Mouse (Mus musculus) intestine, embryonic 14.5 days (tissue): ENCODE measurements at regions not wholly inside any gene's neighbourhood (a gene's known extent, or its start where the extent isn't known, plus 50 kb on each side); places are given as distances from the start of the nearest gene placed in this dataset.

Experiments used
- ATAC-seq: fragments of 200-750 bp; cut with Nextera tagmentation; replicated peaks from 2 replicates; pipeline ENCODE4 v1.8.0; 2017; ENCODE audit warnings: low read depth, moderate number of reproducible peaks, moderate TSS enrichment, moderate library complexity; ENCODE audit not compliant: low FRiP score, low TSS enrichment
- DNase-seq: peaks from one replicate; pipeline ENCODE4 v3.0.0-alpha.2; 2018; ENCODE audit warnings: low spot score
- H3K27ac ChIP-seq: fragments of 300-500 bp; sonication (generic); 2 replicates; pipeline ENCODE4 v1.5.1; 2014; ENCODE audit warnings: low read depth, mild to moderate bottlenecking, control low read depth
- H3K27me3 ChIP-seq: fragments of 300-500 bp; sonication (generic); replicated peaks from 2 replicates; pipeline ENCODE4 v1.6.1; 2014; ENCODE audit warnings: low read length, control low read depth; ENCODE audit not compliant: control insufficient read depth, insufficient read depth
- H3K36me3 ChIP-seq: fragments of 300-500 bp; sonication (generic); 2 replicates; pipeline ENCODE4 v1.6.1; 2014; ENCODE audit warnings: low read length, control low read depth; ENCODE audit not compliant: control insufficient read depth, insufficient read depth
- H3K4me1 ChIP-seq: fragments of 300-500 bp; sonication (generic); replicated peaks from 2 replicates; pipeline ENCODE4 v1.6.1; 2014; ENCODE audit warnings: low read length, control low read depth, mixed read lengths; ENCODE audit not compliant: control insufficient read depth, insufficient read depth
- H3K4me2 ChIP-seq: fragments of 300-500 bp; sonication (generic); 2 replicates; pipeline ENCODE4 v1.6.1; 2014; ENCODE audit warnings: low read length
- H3K4me3 ChIP-seq: fragments of 300-500 bp; sonication (generic); 2 replicates; pipeline ENCODE4 v1.5.1; 2014; ENCODE audit warnings: low read depth, low read length, control low read depth, mixed read lengths
- H3K9ac ChIP-seq: fragments of 300-500 bp; sonication (generic); 2 replicates; pipeline ENCODE4 v1.6.1; 2014; ENCODE audit warnings: mild to moderate bottlenecking, low read length
- H3K9me3 ChIP-seq: fragments of 300-500 bp; sonication (generic); 2 replicates; pipeline ENCODE4 v1.6.1; 2016; ENCODE audit warnings: low read length, control low read depth; ENCODE audit not compliant: control insufficient read depth
- WGBS: fragments of 180-500 bp; shearing (Covaris S2); extraction: QIAGEN DNeasy Blood & Tissue Kit; methylation state at CpG from one replicate; pipeline ENCODE4 v1.1.7; 2014; 5-methylcytosine and 5-hydroxymethylcytosine counted together

- no peaks in the 10 kb centered on the region for H3K27me3 ChIP-seq
- H3K9ac ChIP-seq = no peak overlapping the region
- H3K4me1 ChIP-seq = peaks cover 12% of the 10 kb centered on the region
- no peak overlapping the region for H3K4me2 ChIP-seq
- ATAC-seq (no peak), DNase-seq (no peak)
- WGBS = 79% methylated on average over 6 of the region's 6 CpGs
- H3K36me3 ChIP-seq = no peaks in the 10 kb centered on the region
- H3K9me3 ChIP-seq = no peaks in the 10 kb centered on the region
- no peak overlapping the region for H3K4me3 ChIP-seq
- H3K27ac ChIP-seq = no peak overlapping the region
These were observed 73.4 kb downstream of the Sik1 start for GRCm38 (mm10) chr17:31782251-31782650.

GRCm38 (mm10) chr17:31783071-31783470 lies 72.5 kb downstream of the Sik1 start:
- DNase-seq = no peak

GRCm38 (mm10) chr17:31788316-31788715 lies 67.3 kb downstream of the Sik1 start:
- no peak overlapping the region for H3K4me3 ChIP-seq

More at GRCm38 (mm10) chr17:31783071-31783470, 72.5 kb downstream of the Sik1 start:
- 96% methylated on average over 5 of the region's 5 CpGs for WGBS
- Histone ChIP-seq H3K4me1 (peaks cover 4% of the 10 kb centered on the region), H3K4me2 (no peak overlapping the region), H3K4me3 (no peak overlapping the region), H3K27ac (no peak overlapping the region), H3K9me3 (no peaks in the 10 kb centered on the region), H3K36me3 (no peaks in the 10 kb centered on the region), H3K27me3 (no peaks in the 10 kb centered on the region), H3K9ac (no peak overlapping the region)
- no peak for ATAC-seq

GRCm38 (mm10) chr17:31789068-31789583 lies 66.5 kb downstream of the Sik1 start:
- no peak overlapping the region for H3K4me2 ChIP-seq
- no peaks in the 10 kb centered on the region for H3K9me3 ChIP-seq
- H3K27me3 ChIP-seq = no peaks in the 10 kb centered on the region
- no peak overlapping the region for H3K9ac ChIP-seq
- ATAC-seq (no peak), DNase-seq (no peak)
- WGBS = 80% methylated on average over 9 of the region's 9 CpGs
- H3K36me3 ChIP-seq = no peaks in the 10 kb centered on the region
- no peak overlapping the region for H3K4me3 ChIP-seq
- no peak overlapping the region for H3K27ac ChIP-seq
- H3K4me1 ChIP-seq = peaks cover 14% of the 10 kb centered on the region

More at GRCm38 (mm10) chr17:31788316-31788715, 67.3 kb downstream of the Sik1 start:
- no peaks in the 10 kb centered on the region for H3K9me3 ChIP-seq
- no peak overlapping the region for H3K4me2 ChIP-seq
- ATAC-seq (no peak), DNase-seq (no peak)
- no peaks in the 10 kb centered on the region for H3K36me3 ChIP-seq
- no peaks in the 10 kb centered on the region for H3K27me3 ChIP-seq
- no peak overlapping the region for H3K9ac ChIP-seq
- 78% methylated on average over 3 of the region's 3 CpGs for WGBS
- peaks cover 14% of the 10 kb centered on the region for H3K4me1 ChIP-seq
- no peak overlapping the region for H3K27ac ChIP-seq

GRCm38 (mm10) chr17:31789906-31790279 lies 65.7 kb downstream of the Sik1 start:
- 25% methylated on average over 5 of the region's 5 CpGs for WGBS
- no peaks in the 10 kb centered on the region for H3K36me3 ChIP-seq
- no peak overlapping the region for H3K4me2 ChIP-seq
- no peak for ATAC-seq
- no peak overlapping the region for H3K9ac ChIP-seq
- no peak overlapping the region for H3K27ac ChIP-seq
- no peak for DNase-seq
- H3K27me3 ChIP-seq = no peaks in the 10 kb centered on the region
- no peaks in the 10 kb centered on the region for H3K9me3 ChIP-seq
- no peak overlapping the region for H3K4me3 ChIP-seq
- H3K4me1 ChIP-seq = peaks cover 14% of the 10 kb centered on the region

GRCm38 (mm10) chr17:31790280-31791063 lies 65.1 kb downstream of the Sik1 start:
- H3K9me3 ChIP-seq = no peaks in the 10 kb centered on the region
- no peak overlapping the region for H3K27ac ChIP-seq
- 0 out of 2 replicates have a peak overlapping the region, but pooled peaks have one; percentile 0 for H3K4me2 ChIP-seq
- ATAC-seq (peak; percentile 41), DNase-seq (peak; percentile 74)
- H3K9ac ChIP-seq = no peak overlapping the region
- H3K27me3 ChIP-seq = no peaks in the 10 kb centered on the region
- no peak overlapping the region for H3K4me3 ChIP-seq
- WGBS = 19% methylated on average over 22 of the region's 22 CpGs
- H3K4me1 ChIP-seq = peaks cover 14% of the 10 kb centered on the region
- H3K36me3 ChIP-seq = no peaks in the 10 kb centered on the region

GRCm38 (mm10) chr17:31791656-31792055 lies 63.9 kb downstream of the Sik1 start:
- Histone ChIP-seq H3K36me3 (no peaks in the 10 kb centered on the region), H3K4me2 (no peak overlapping the region), H3K9ac (no peak overlapping the region), H3K27me3 (no peaks in the 10 kb centered on the region), H3K27ac (no peak overlapping the region), H3K9me3 (no peaks in the 10 kb centered on the region), H3K4me1 (peaks cover 14% of the 10 kb centered on the region), H3K4me3 (no peak overlapping the region)
- 94% methylated on average over 17 of the region's 17 CpGs for WGBS
- no peak for DNase-seq
- ATAC-seq = no peak

GRCm38 (mm10) chr17:31793040-31793439 lies 62.6 kb downstream of the Sik1 start:
- no peak overlapping the region for H3K4me2 ChIP-seq
- H3K9me3 ChIP-seq = no peaks in the 10 kb centered on the region
- H3K9ac ChIP-seq = no peak overlapping the region
- H3K4me1 ChIP-seq = peaks cover 14% of the 10 kb centered on the region
- no peak overlapping the region for H3K27ac ChIP-seq
- WGBS = 82% methylated on average over 5 of the region's 5 CpGs
- H3K36me3 ChIP-seq = no peaks in the 10 kb centered on the region
- no peak overlapping the region for H3K4me3 ChIP-seq
- no peaks in the 10 kb centered on the region for H3K27me3 ChIP-seq
- no peak for DNase-seq
- ATAC-seq = no peak

- Histone ChIP-seq H3K4me3 (no peak overlapping the region), H3K27ac (no peak overlapping the region), H3K9me3 (no peaks in the 10 kb centered on the region), H3K4me1 (peaks cover 14% of the 10 kb centered on the region), H3K36me3 (no peaks in the 10 kb centered on the region), H3K9ac (no peak overlapping the region), H3K27me3 (no peaks in the 10 kb centered on the region), H3K4me2 (no peak overlapping the region)
- ATAC-seq (no peak), DNase-seq (no peak)
- 65% methylated on average over 10 of the region's 10 CpGs for WGBS
These were observed 62.1 kb downstream of the Sik1 start for GRCm38 (mm10) chr17:31793521-31793920.
